ENCODE assay signal across 8 mouse cellular contexts in the genomic region with DNA sequence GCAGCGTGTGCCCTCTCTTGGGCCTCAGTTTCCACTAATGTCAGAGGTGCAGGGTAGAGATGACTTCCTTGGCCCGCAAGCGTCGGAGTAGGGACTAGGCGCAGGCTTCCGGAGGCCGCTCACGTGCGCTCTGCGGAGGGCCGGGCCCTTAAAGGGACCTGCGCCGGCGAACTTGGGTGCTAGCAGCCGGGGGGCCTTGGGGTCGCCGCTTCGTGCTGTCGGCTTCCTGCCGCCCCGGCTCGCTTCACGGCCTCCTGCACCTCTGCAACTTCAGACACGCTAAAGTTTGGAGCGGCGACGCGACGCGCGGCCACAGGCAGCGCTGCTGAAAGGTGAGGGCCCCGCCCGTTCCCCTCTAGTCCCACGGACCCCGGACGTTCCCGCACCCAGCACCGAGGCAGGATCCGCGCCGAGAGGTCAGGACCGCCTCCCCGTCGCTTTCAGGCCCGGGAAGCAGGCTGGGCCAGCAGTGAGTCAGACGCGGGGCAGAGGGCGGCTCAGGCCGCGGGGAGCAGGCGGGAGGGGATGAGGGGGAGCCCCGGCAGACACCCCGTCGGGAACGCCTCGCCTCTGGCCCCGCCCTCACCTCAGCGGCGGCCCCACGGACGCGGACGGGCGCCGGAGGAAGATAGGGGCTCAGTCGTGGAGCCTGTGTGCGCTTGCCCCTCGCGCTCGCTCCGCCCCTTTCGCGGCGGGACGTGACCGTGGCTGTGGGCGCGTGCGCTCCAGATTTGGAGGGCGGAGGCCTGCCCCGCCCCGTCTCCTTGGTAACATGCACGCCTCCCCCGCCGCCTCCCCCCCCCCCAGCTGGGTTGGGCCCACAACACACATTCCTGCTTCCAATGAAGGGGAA. TPM values are rescaled to one million over a fixed set of nuclear protein-coding genes. Genes with fewer than 3 reads are reported as not detected.
A peak's percentile ranks its signal among the peaks of the same experiment; 100 is the strongest.
DNase-seq lines count a peak whose midpoint lies in the region; ATAC-seq and TF ChIP-seq lines count a peak whose summit lies in the region.

Gene Tex264, minus strand, starts transcription at position 679 of the 853 bp plus-strand sequence.

- under 1% methylated on average over 80 of the region's 86 CpGs for WGBS in forebrain, postnatal 0 days

- H3K27me3 ChIP-seq in MEL (ENCODE audit: control insufficient read depth in 1 of 2, insufficient read depth in 2 of 2, low read length in 2 of 2), result no peaks in the 10 kb centered on the region
- H3K27me3 ChIP-seq in forebrain, postnatal 0 days (ENCODE audit: insufficient read depth, low read length), result no peaks in the 10 kb centered on the region

- peak; percentile 39 to 43; a peak in 2 of 4 replicates for TF ChIP-seq POLR2A in MEL (IDR thresholded peaks at IDR 0.05; ENCODE audit: control insufficient read depth in 1 of 2, insufficient read depth in 1 of 2, low read depth in 1 of 2, low read length in 2 of 2, poor library complexity in 1 of 2)

- H3K79me2 ChIP-seq in MEL (ENCODE audit: control insufficient read depth, insufficient read depth, low read length, poor library complexity), result peaks cover 3% of the 10 kb centered on the region; the same call in 1 of the 2 replicates

- H3K36me3 ChIP-seq in MEL (ENCODE audit: control insufficient read depth in 1 of 2, insufficient read depth in 2 of 2, low read length in 2 of 2), result peaks cover 0 to 5% of the 10 kb centered on the region in 2 experiments; a peak in 2 of 4 replicates
- peaks cover 16% of the 10 kb centered on the region for H3K36me3 ChIP-seq in forebrain, postnatal 0 days (ENCODE audit: insufficient read depth)

- peak within 1 kb of the TSS; percentile 82 for H3K9ac ChIP-seq in MEL (ENCODE audit: control insufficient read depth, low read depth, low read length, poor library complexity, severe bottlenecking)
- H3K9ac ChIP-seq in forebrain, postnatal 0 days, result peak within 1 kb of the TSS; percentile 63

- no peaks in the 10 kb centered on the region for H3K9me3 ChIP-seq in MEL (replicated peaks; ENCODE audit: insufficient read depth, low read length)
- no peaks in the 10 kb centered on the region for H3K9me3 ChIP-seq in forebrain, postnatal 0 days (ENCODE audit: low read length)

- peak; percentile 81 for DNase-seq in MEL (ENCODE audit: low read depth, low spot score)
- peak; percentile 88 to 90 for DNase-seq in cerebellum, adult 18-20 months
- DNase-seq in forebrain, postnatal 0 days, result peak; percentile 89
- DNase-seq in heart, postnatal 4 days, result peak; percentile 82
- DNase-seq in layer of hippocampus, postnatal 10 days (ENCODE audit: low spot score in 2 of 2), result peak; percentile 71 to 84
- DNase-seq in lung, postnatal 10 days, result peak; percentile 89
- DNase-seq in ovary, postnatal 36 days (ENCODE audit: low spot score), result peak; percentile 88
- peak; percentile 88 for DNase-seq in thymus, postnatal 25 days

- peak; percentile 93 for ATAC-seq in forebrain, postnatal 0 days

- peak in 1 of 2 experiments; percentile 15; a peak in 1 of 4 replicates for TF ChIP-seq EP300 in MEL (IDR thresholded peaks at IDR 0.05; ENCODE audit: low read depth in 1 of 2, low read length in 2 of 2)

- no peak for TF ChIP-seq RAD21 in MEL (IDR thresholded peaks at IDR 0.05; ENCODE audit: low read depth, low read length)

- H3K4me2 ChIP-seq in forebrain, postnatal 0 days (ENCODE audit: low read depth), result peak within 1 kb of the TSS; percentile 95

- TF ChIP-seq CTCF in MEL (IDR thresholded peaks at IDR 0.05 in 2 of 3, conservative IDR thresholded peaks at IDR 0.05 in 1 of 3; ENCODE audit: control insufficient read depth in 1 of 3, insufficient read depth in 1 of 3, low read depth in 2 of 3, low read length in 3 of 3, poor library complexity in 1 of 3, severe bottlenecking in 1 of 3), result no peak
- TF ChIP-seq CTCF in forebrain, postnatal 0 days (IDR thresholded peaks at IDR 0.05; ENCODE audit: low read depth), result 0 out of 2 replicates have a peak, but pooled peaks have one; percentile 1

- peaks cover 0 to 5% of the 10 kb centered on the region in 2 experiments; a peak in 2 of 4 replicates for H3K4me1 ChIP-seq in MEL (ENCODE audit: control insufficient read depth in 1 of 2, insufficient read depth in 2 of 2, low read length in 2 of 2)
- H3K4me1 ChIP-seq in forebrain, postnatal 0 days (ENCODE audit: insufficient read depth), result no peaks in the 10 kb centered on the region

- H3K27ac ChIP-seq in MEL (ENCODE audit: control insufficient read depth, low read depth, low read length), result peak within 1 kb of the TSS; percentile 69
- peak within 1 kb of the TSS; percentile 64 for H3K27ac ChIP-seq in forebrain, postnatal 0 days (ENCODE audit: low read depth, low read length)

- H3K4me3 ChIP-seq in MEL (ENCODE audit: control insufficient read depth in 1 of 2, insufficient read depth in 1 of 2, low read depth in 2 of 2, low read length in 2 of 2), result peak within 1 kb of the TSS; percentile 78 to 88
- H3K4me3 ChIP-seq in forebrain, postnatal 0 days (ENCODE audit: low read depth, low read length), result peak within 1 kb of the TSS; percentile 82

TF ChIP-seq in MEL, 35 proteins besides CTCF, POLR2A, EP300 and RAD21:
- peak; percentile 83 for TF ChIP-seq USF1 (IDR thresholded peaks at IDR 0.05; ENCODE audit: low read depth, low read length)
- TF ChIP-seq MAZ (IDR thresholded peaks at IDR 0.05; ENCODE audit: low read depth, low read length), result peak; percentile 59; the same call in 1 of the 2 replicates
- TF ChIP-seq E2F4 (IDR thresholded peaks at IDR 0.05; ENCODE audit: borderline replicate concordance, low read depth, low read length), result no peak
- 0 out of 2 replicates have a peak, but pooled peaks have one; percentile 10 for TF ChIP-seq ZMIZ1 (IDR thresholded peaks at IDR 0.05; ENCODE audit: low read depth, low read length)
- no peak for TF ChIP-seq ZKSCAN1 (IDR thresholded peaks at IDR 0.05; ENCODE audit: low read depth, low read length)
- TF ChIP-seq MYB (IDR thresholded peaks at IDR 0.05; ENCODE audit: low read depth, low read length), result no peak
- no peak for TF ChIP-seq SMC3 (IDR thresholded peaks at IDR 0.05; ENCODE audit: low read depth, low read length)
- TF ChIP-seq MEF2A (IDR thresholded peaks at IDR 0.05; ENCODE audit: extremely low read depth, insufficient replicate concordance, low read depth, low read length, poor library complexity, severe bottlenecking), result no peak
- TF ChIP-seq MYC (IDR thresholded peaks at IDR 0.05; ENCODE audit: low read depth, low read length), result peak; percentile 65; the same call in 1 of the 2 replicates
- peak; percentile 70 for TF ChIP-seq MXI1 (IDR thresholded peaks at IDR 0.05; ENCODE audit: low read depth, low read length)
- TF ChIP-seq CHD2 (IDR thresholded peaks at IDR 0.05; ENCODE audit: low read length), result no peak
- peak; percentile 84 for TF ChIP-seq MAX (IDR thresholded peaks at IDR 0.05; ENCODE audit: low read length)
- TF ChIP-seq ELF1 (IDR thresholded peaks at IDR 0.05; ENCODE audit: low read depth, low read length), result 0 out of 2 replicates have a peak, but pooled peaks have one; percentile 30
- peak; percentile 36; the same call in 1 of the 2 replicates for TF ChIP-seq HCFC1 (IDR thresholded peaks at IDR 0.05; ENCODE audit: low read depth, low read length)
- TF ChIP-seq TCF12 (IDR thresholded peaks at IDR 0.05; ENCODE audit: low read depth, low read length), result no peak
- TF ChIP-seq NRF1 (IDR thresholded peaks at IDR 0.05; ENCODE audit: insufficient read depth, low read depth, low read length, poor library complexity, severe bottlenecking), result peak; percentile 66
- TF ChIP-seq UBTF (IDR thresholded peaks at IDR 0.05; ENCODE audit: borderline replicate concordance, insufficient read depth, low read depth, low read length), result no peak
- TF ChIP-seq SIN3A (IDR thresholded peaks at IDR 0.05; ENCODE audit: low read length), result peak; percentile 66; the same call in 1 of the 2 replicates
- TF ChIP-seq BHLHE40 (IDR thresholded peaks at IDR 0.05; ENCODE audit: borderline replicate concordance, low read depth, low read length), result peak; percentile 98
- no peak for TF ChIP-seq MAFK (IDR thresholded peaks at IDR 0.05; ENCODE audit: borderline replicate concordance, low read depth, low read length)

RNA-seq across cellular contexts. Expression of gene Tex264, which starts in this region (rescaled TPM):
- 46.3 and 47.1 TPM in 2 replicates for total RNA-seq in MEL (2012; rRNA removed)
- polyA plus RNA-seq in MEL (2012; ENCODE audit: insufficient read depth in 1 of 2, insufficient read length in 2 of 2, low read depth in 1 of 2, low replicate concordance in 2 of 2, missing spikeins in 1 of 2), result 10 to 100 TPM in 1 of 2 experiments, not detected in 1; 87.6 TPM
- 61.2 and 68.6 TPM in 2 replicates for total RNA-seq in forebrain, postnatal 0 days (2014; rRNA removed)
- polyA plus RNA-seq in forebrain, postnatal 0 days (2015; fragmentation: Nextera tagmentation; extraction: Ambion mirVana), result 98.3 and 105 TPM in 2 replicates
- total RNA-seq in heart, postnatal 4 days (2021), result 10 to 100 TPM; 31.0 to 38.0 TPM
- 10 to 100 TPM; 85.3 to 91.6 TPM for total RNA-seq in layer of hippocampus, postnatal 10 days (2021)

Comparison
In these comparisons a context has a peak if more than half of its experiments do, and no peak if none do; other contexts are left out.
1. Peak in every context shown above with its lines: DNase-seq, ATAC-seq, H3K4me3 ChIP-seq and H3K27ac ChIP-seq.